Mouse (Mus musculus): ENCODE results near the gene Brap.
"Not testable (repeated sequence)": the region's sequence is repeated elsewhere in the genome, so short reads cannot be mapped to it uniquely, and the experiment has no call there.

Gene Brap

GRCm38 (mm10) chr5:121682250-121682649, 21.9 kb downstream of the Brap start:
- DNase-seq, result no peak

GRCm38 (mm10) chr5:121685495-121685894, 25.1 kb downstream of the Brap start:
- no peak for DNase-seq

- DNase-seq, result no peak
Observed at GRCm38 (mm10) chr5:121686113-121686898, 25.9 kb downstream of the Brap start.

GRCm38 (mm10) chr5:121690482-121691211, 30.3 kb downstream of the Brap start:
- DNase-seq, result no peak

GRCm38 (mm10) chr5:121691436-121691835, 31.1 kb downstream of the Brap start:
- DNase-seq, result not testable (repeated sequence)

GRCm38 (mm10) chr5:121692897-121693296, 32.5 kb downstream of the Brap start:
- no peak for DNase-seq

GRCm38 (mm10) chr5:121696761-121697160, 36.4 kb downstream of the Brap start:
- DNase-seq, result no peak

- DNase-seq, result no peak
Observed at GRCm38 (mm10) chr5:121699891-121700290, 39.5 kb downstream of the Brap start.

GRCm38 (mm10) chr5:121700496-121700895, 40.1 kb downstream of the Brap start:
- peak; percentile 19 for DNase-seq

GRCm38 (mm10) chr5:121701111-121701769, 40.9 kb downstream of the Brap start:
- no peak for DNase-seq

- no peak for DNase-seq
Observed at GRCm38 (mm10) chr5:121703341-121703740, 43.0 kb downstream of the Brap start.

- peak; percentile 23 for DNase-seq
Observed at GRCm38 (mm10) chr5:121704512-121705248, 44.3 kb downstream of the Brap start.

GRCm38 (mm10) chr5:121710402-121710801, 50.0 kb downstream of the Brap start:
- no peak for DNase-seq

GRCm38 (mm10) chr5:121710851-121711173, 50.4 kb downstream of the Brap start:
- DNase-seq, result no peak

GRCm38 (mm10) chr5:121711174-121711927, 51.0 kb downstream of the Brap start, which contains the start of gene Atxn2:
TSS of gene Atxn2 (plus strand) at chr5:121711337.
- peak; percentile 85 for DNase-seq

- DNase-seq, result no peak
Observed at GRCm38 (mm10) chr5:121711928-121712231, 51.5 kb downstream of the Brap start.

- peak; percentile 60 for DNase-seq
Observed at GRCm38 (mm10) chr5:121712232-121712933, 52.0 kb downstream of the Brap start.

GRCm38 (mm10) chr5:121712934-121713538, 52.7 kb downstream of the Brap start:
- peak; percentile 30 for DNase-seq

- DNase-seq, result no peak
Observed at GRCm38 (mm10) chr5:121714331-121714730, 54.0 kb downstream of the Brap start.

- DNase-seq, result no peak
Observed at GRCm38 (mm10) chr5:121714928-121715327, 54.6 kb downstream of the Brap start.

- DNase-seq, result no peak
Observed at GRCm38 (mm10) chr5:121718462-121718861, 58.1 kb downstream of the Brap start.

All from right cerebral cortex, postnatal 4 days (tissue).